Mouse (Mus musculus) liver, adult 2 months (tissue): ENCODE measurements around the gene Pkdrej. TPM values are rescaled to one million over a fixed set of nuclear protein-coding genes. Genes with fewer than 3 reads are reported as not detected.
"Not testable (repeated sequence)": the region's sequence is repeated elsewhere in the genome, so short reads cannot be mapped to it uniquely, and the experiment has no call there.

ENCODE experiments used
- DNase-seq: peaks from one replicate; pipeline ENCODE4 v3.0.0-alpha.2; 2011; ENCODE audit warnings: low read depth, low spot score; ENCODE audit errors: extremely low read depth
- H3K27ac ChIP-seq: fragments of 200-500 bp; replicated peaks from 2 replicates; pipeline ENCODE4 v1.5.1; 2012; ENCODE audit warnings: low read depth, mild to moderate bottlenecking, control low read depth, inconsistent platforms, low read length; ENCODE audit not compliant: insufficient read depth
- H3K27me3 ChIP-seq: fragments of 200-500 bp; 2 replicates; pipeline ENCODE4 v1.6.1; 2012; ENCODE audit warnings: mild to moderate bottlenecking, moderate library complexity, low read length, inconsistent platforms; ENCODE audit not compliant: control insufficient read depth, insufficient read depth
- H3K36me3 ChIP-seq: fragments of 200-500 bp; 2 replicates; pipeline ENCODE4 v1.6.1; 2012; ENCODE audit warnings: low read length, inconsistent platforms; ENCODE audit not compliant: control insufficient read depth, insufficient read depth
- H3K4me1 ChIP-seq: fragments of 200-500 bp; 2 replicates; pipeline ENCODE4 v1.6.1; 2011; ENCODE audit warnings: low read length; ENCODE audit not compliant: control insufficient read depth, insufficient read depth
- H3K4me3 ChIP-seq: fragments of 200-500 bp; 2 replicates; pipeline ENCODE4 v1.5.1; 2011; ENCODE audit warnings: low read depth, mild to moderate bottlenecking, control low read depth, low read length, moderate library complexity; ENCODE audit not compliant: insufficient read depth
- H3K79me2 ChIP-seq: fragments of 200-500 bp; 2 replicates; pipeline ENCODE4 v1.6.1; 2012; ENCODE audit warnings: inconsistent platforms, mild to moderate bottlenecking, low read length, moderate library complexity; ENCODE audit not compliant: control insufficient read depth, insufficient read depth
- H3K9ac ChIP-seq: fragments of 200-500 bp; 2 replicates; pipeline ENCODE4 v1.6.1; 2012; ENCODE audit warnings: low read depth, mild to moderate bottlenecking, control low read depth, inconsistent platforms, low read length
- CTCF ChIP-seq: fragments of 200-500 bp; IDR thresholded peaks from 2 replicates; pipeline ENCODE4 v1.5.1; 2011; ENCODE audit warnings: low read depth, low read length, control low read depth
- POLR2A ChIP-seq: fragments of 200-500 bp; IDR thresholded peaks from 2 replicates; pipeline ENCODE4 v1.6.1; 2011; ENCODE audit warnings: low read length, control low read depth; ENCODE audit not compliant: insufficient read depth; ENCODE audit errors: extremely low read depth
- WGBS: fragments of 180-500 bp; shearing (Covaris S2); methylation state at CpG from one replicate; pipeline ENCODE4 v1.1.7; 2018; 5-methylcytosine and 5-hydroxymethylcytosine counted together
- polyA plus RNA-seq: library from polyadenylated mRNA; depleted of rRNA; stranded (reverse); fragments of >200 nt; gene quantifications from 2 replicates; pipeline ENCODE4 v1.2.3, GENCODE M21; 2012
- total RNA-seq: library from RNA; depleted of rRNA; stranded (reverse); fragments of >200 nt; gene quantifications from 2 replicates; pipeline ENCODE4 v1.2.3, GENCODE M21; 2014

Pkdrej gene
- total and polyA plus RNA-seq, 2 experiments: 0.01 to 0.09 TPM

- H3K36me3 ChIP-seq: peaks cover 71% of the 10 kb centered on the region
- peak overlapping the region; percentile 85 for H3K27ac ChIP-seq
- no peak for DNase-seq
- H3K4me1 ChIP-seq: peaks cover 21% of the 10 kb centered on the region
- TF ChIP-seq CTCF: no peak
- no peak for TF ChIP-seq POLR2A
- H3K4me3 ChIP-seq: no peak overlapping the region
- peak overlapping the region; percentile 54 for H3K9ac ChIP-seq
- no peaks in the 10 kb centered on the region for H3K27me3 ChIP-seq
- peaks cover 8% of the 10 kb centered on the region; the same call in 1 of the 2 replicates for H3K79me2 ChIP-seq
- 34% methylated on average over 5 of the region's 5 CpGs for WGBS
Observed at GRCm38 (mm10) chr15:85786711-85787110, 34.8 kb downstream of the Pkdrej start.

DNA sequence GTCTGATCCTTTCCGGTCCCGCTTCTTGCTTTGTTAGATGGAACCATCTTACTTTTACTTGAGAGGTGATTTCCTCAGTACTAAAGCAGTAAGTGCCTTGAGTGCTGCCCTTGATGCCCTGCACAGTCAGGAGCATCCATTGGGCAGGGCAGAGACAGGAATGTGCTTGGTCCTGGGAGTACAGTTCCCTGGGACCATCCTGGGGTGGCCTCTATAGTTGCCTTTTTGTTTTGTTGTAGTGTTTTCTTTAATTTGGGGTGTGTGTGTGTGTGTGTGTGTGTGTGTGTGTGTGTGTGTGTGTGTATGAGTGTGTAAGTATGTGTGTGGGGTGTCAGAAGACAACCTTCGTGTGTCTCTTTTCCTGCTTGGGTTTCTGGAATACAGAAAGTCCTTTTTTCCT is 37.2 kb downstream of the Pkdrej start:
- H3K4me3 ChIP-seq: no peak overlapping the region
- no peak overlapping the region for H3K27ac ChIP-seq
- H3K4me1 ChIP-seq: peaks cover 25% of the 10 kb centered on the region
- no peak for DNase-seq
- H3K79me2 ChIP-seq: peaks cover 10% of the 10 kb centered on the region; the same call in 1 of the 2 replicates
- H3K27me3 ChIP-seq: no peaks in the 10 kb centered on the region
- WGBS: 78% methylated on average over 3 of the region's 3 CpGs
- no peak overlapping the region for H3K9ac ChIP-seq
- H3K36me3 ChIP-seq: peaks cover 66% of the 10 kb centered on the region
- TF ChIP-seq POLR2A (no peak), CTCF (no peak)

DNA sequence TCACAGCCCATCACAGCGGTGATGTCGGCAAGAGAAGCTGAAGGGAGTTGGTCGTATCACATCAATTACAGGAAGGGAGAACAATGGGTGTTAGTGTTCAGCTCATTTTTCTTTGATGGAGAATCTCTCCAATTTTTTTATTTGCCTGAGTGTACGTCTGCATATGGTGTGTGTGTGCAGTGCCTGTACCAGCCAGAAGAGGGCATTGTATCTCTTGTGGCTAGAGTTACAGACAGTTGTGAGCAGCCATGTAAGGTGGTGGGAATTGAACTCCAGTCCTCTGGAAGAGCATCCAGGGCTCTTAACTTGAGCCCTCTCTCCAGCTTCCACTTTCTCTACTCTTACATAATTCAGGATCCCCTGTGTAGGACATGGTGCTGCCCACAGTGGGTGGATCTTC is 38.4 kb downstream of the Pkdrej start:
- H3K9ac ChIP-seq: no peak overlapping the region
- no peak overlapping the region for H3K4me3 ChIP-seq
- H3K79me2 ChIP-seq: peaks cover 7% of the 10 kb centered on the region; the same call in 1 of the 2 replicates
- H3K4me1 ChIP-seq: peaks cover 28% of the 10 kb centered on the region
- peaks cover 60% of the 10 kb centered on the region for H3K36me3 ChIP-seq
- no peaks in the 10 kb centered on the region for H3K27me3 ChIP-seq
- no peak for DNase-seq
- no peak for TF ChIP-seq POLR2A
- TF ChIP-seq CTCF: peak; percentile 29; the same call in 1 of the 2 replicates
- 0 out of 2 replicates have a peak overlapping the region, but pooled peaks have one; percentile 1 for H3K27ac ChIP-seq
- 85% methylated on average over 4 of the region's 4 CpGs for WGBS

GRCm38 (mm10) chr15:85778891-85779290 is 42.6 kb downstream of the Pkdrej start:
- H3K27ac ChIP-seq, H3K27me3 ChIP-seq, H3K4me3 ChIP-seq, H3K9ac ChIP-seq: not testable (repeated sequence)
- peaks cover 17% of the 10 kb centered on the region; the same call in 1 of the 2 replicates for H3K79me2 ChIP-seq
- 25% methylated on average over 6 of the region's 6 CpGs for WGBS
- peaks cover 36% of the 10 kb centered on the region for H3K4me1 ChIP-seq
- peak; percentile 73 for DNase-seq
- H3K36me3 ChIP-seq: peaks cover 44% of the 10 kb centered on the region

DNA sequence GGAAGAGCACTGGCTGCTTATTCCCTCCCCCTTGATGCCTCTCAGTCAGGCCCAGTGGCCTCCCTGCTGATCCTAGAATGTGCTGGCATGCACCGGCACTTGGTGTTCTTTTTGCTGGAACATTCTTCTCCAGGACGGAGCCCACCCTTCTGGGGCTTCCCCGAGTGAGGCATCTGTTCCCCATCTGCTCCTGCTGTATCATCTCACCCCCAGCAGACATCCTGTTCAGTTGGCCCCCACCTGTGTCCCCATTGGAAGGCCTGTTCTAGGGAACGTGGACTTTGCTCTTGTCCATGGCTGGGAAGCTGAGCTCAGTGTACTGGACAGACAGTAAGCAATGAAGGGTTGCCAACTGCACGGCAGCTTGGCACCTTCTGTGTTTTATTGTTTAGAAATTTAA is 44.8 kb downstream of the Pkdrej start:
- Histone ChIP-seq H3K4me1 (peaks cover 37% of the 10 kb centered on the region), H3K27me3 (no peaks in the 10 kb centered on the region), H3K9ac (0 out of 2 replicates have a peak overlapping the region, but pooled peaks have one; percentile 41), H3K27ac (peak overlapping the region; percentile 92), H3K79me2 (peaks cover 12% of the 10 kb centered on the region; the same call in 1 of the 2 replicates), H3K4me3 (no peak overlapping the region), H3K36me3 (peaks cover 25% of the 10 kb centered on the region)
- no peak for TF ChIP-seq CTCF
- TF ChIP-seq POLR2A: no peak
- 21% methylated on average over 5 of the region's 5 CpGs for WGBS
- DNase-seq: peak; percentile 95

DNA sequence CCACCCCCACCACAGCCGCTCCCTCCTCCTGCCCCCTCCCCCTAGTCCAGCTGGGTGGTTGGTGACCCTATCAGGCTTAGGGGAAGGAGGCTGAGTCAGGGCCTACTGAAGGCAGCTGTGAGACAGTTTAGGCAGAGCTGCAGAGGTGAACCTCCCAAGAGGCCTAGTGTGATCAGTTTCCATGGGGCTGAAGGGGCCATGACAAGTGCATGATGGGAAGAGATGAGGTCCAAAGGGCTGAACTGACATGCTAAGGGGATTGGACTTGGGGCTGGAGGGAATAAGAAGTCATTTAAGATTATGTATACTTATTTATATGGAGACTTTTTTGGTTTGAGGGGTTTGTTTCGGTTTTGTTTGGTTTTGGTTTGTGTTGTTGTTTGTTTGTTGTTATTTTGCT is 45.3 kb downstream of the Pkdrej start:
- DNase-seq: peak; percentile 59

More for the DNA sequence above, 45.3 kb downstream of the Pkdrej start:
- 51% methylated on average over 2 of the region's 2 CpGs for WGBS
- peaks cover 12% of the 10 kb centered on the region; the same call in 1 of the 2 replicates for H3K79me2 ChIP-seq
- no peak overlapping the region for H3K4me3 ChIP-seq
- peak overlapping the region; percentile 92 for H3K27ac ChIP-seq
- H3K27me3 ChIP-seq: no peaks in the 10 kb centered on the region
- TF ChIP-seq POLR2A (no peak), CTCF (no peak)
- H3K9ac ChIP-seq: peak overlapping the region; percentile 13; the same call in 1 of the 2 replicates
- peaks cover 22% of the 10 kb centered on the region for H3K36me3 ChIP-seq
- H3K4me1 ChIP-seq: peaks cover 35% of the 10 kb centered on the region
